Mouse (Mus musculus) ovary, postnatal 14 days (tissue): ENCODE measurements around the gene Grap.
A peak's percentile ranks its signal among the peaks of the same experiment; 100 is the strongest.

Source experiments
- DNase-seq: peaks from one replicate; pipeline ENCODE4 v3.0.0; 2022; ENCODE audit warnings: low spot score

The Grap gene

DNA sequence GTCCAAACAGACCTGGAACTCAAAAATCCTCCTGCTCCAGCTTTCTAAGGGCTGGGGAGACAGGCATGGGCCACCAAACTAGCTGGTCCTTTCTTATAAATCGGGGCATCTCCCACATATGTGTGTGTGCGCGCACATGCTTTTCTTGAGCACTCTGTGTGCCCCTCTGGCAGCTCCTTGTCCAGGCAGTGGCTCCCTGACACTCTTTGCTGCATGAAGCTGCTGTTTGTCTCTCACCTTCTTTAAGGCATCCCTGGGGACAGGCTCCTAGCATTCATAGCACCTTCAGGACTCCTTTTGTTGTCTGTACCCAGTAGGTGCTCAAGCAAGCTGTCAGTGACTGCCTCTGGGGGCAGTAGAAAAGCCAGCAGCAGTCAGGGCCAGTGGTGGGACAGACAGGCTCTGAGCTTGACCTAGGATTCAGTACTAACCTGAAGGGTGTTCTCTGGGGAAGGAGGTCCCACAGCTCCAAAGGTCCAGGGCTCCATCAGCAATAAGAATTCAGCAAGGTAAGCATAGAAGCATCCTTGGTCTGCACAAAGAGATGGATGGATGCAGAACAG is 5.4 kb downstream of the Grap start:
- DNase-seq, result no peak

DNA sequence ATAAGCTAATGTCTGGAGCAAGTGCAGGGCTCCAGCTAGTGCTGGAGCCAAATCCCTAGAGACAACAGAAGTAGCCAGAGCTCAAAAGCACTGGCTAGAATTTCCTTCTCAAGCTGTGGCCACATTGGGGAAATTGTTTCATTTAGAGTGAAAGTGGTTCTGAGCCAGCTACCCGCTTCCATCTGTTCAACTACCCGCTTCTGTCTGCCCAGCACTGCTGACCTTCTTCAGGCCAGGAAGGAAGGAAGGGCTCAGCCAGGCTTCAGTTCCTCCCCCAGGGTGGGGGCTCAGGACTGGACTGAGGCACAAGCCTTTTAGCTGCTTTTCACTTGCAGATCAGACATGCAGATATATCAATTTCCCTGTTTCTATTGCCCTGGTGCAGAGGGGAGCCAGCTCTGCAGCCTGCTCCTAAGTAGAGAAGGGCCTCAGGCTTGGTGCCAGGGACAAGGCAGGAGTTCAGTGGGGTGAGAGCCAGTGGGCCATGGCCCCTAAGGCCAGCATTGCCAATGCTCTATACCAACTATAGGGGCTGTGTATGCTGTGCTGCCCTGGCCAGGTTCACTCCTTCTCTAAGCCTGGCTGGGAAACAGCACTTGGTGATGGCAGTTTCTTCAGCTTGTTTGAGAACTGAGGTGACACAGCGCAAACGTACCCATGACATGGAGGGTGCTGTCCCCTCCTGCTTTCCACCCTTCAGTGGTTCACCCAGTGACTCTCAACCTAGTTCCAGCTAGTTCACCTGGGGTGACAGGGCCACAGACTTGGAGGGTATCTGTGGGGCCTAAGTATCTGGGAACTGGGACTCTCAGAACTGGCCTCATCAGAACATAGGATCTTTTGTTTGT is 6.2 kb downstream of the Grap start:
- no peak for DNase-seq

DNA sequence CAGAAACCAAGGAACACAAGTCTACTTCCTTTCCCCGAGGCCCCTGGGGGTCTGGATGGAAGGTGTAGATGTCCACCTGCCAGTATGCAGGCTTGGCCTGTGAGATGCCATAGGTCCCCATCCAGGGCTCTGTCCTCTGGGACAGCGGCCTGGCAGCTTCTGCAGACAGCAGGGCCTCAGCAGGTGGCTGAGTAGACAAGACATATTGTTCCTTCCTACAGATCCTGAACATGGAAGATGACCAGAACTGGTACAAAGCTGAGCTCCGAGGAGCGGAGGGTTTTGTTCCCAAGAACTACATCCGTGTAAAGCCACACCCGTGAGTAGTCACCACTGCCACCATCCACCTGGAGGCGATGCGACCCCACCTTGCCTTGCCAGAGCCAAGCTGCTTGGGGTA is 6.9 kb downstream of the Grap start:
- no peak for DNase-seq

DNA sequence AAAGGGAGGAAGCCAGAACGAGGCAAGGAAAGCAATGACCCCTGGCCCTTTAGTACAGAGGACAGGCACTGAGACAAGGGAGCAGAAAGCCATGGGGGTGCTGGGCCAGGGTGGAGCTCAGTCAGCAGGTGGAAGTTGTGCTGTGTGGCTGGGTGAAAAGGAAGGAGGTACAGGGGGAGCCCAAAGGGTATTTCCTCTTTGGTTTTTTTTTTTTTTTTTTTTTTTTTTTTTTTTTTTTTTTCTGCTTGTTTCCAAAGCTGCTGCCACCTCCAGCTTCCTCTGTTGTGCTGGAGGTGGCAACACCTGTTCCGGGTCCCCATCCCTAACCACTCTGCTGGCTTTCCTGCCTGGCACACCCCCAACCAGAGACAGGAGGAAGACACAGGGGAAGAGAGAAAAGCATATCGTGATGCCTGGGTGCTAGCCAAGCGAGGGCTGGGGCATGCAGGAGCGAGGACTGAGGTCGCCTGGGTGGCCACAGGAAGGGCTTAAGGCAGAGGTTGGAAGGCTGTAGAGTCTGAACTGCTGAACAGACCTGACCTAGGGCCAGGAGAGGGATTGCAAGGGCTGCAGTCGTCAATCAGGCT is 7.8 kb downstream of the Grap start:
- no peak for DNase-seq

GRCm38 (mm10) chr11:61662189-61662588 is 9.1 kb downstream of the Grap start:
- no peak for DNase-seq

GRCm38 (mm10) chr11:61665401-61665800 is 12.3 kb downstream of the Grap start:
- no peak for DNase-seq

GRCm38 (mm10) chr11:61665991-61666799 is 13.1 kb downstream of the Grap start:
- DNase-seq, result peak; percentile 41

DNA sequence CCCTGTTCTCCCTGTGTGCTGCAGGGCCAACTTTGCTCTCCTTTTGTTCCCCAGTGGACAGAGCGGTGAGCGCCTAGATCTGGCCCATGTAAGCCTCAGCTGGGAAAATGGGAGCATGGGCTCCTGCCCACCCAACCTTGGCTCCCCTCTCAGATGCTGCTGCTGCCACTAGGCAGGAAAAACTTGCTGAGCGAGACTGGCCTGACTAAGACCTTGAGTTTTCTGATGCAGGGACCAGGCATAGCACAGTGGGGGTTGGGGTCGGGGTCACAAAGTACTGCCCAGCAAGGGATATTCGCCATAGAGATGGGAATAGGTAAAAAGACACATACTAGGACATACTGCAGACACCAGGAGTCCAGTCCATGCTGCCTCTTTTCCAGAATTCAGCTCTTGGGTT is 14.2 kb downstream of the Grap start:
- DNase-seq, result no peak

DNA sequence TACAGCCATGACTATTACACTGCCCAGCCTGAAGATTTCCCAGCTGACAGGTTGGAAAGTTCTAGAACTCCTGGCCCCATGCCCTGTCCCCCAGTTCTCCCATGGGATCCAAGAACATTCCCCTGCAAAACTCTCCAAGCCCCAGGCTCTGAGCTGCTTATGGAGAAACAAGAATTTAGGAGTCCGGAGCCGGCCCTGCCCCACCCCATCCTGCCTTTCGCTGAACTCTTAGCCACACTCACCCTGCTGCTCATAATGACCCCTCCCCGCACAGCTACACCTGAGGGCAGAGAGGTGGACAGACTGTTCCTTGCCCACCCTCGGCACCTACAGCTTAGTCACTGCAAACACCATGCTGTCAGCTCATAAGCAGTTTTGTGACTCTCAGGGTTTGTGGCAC is 14.7 kb downstream of the Grap start:
- DNase-seq, result no peak

DNA sequence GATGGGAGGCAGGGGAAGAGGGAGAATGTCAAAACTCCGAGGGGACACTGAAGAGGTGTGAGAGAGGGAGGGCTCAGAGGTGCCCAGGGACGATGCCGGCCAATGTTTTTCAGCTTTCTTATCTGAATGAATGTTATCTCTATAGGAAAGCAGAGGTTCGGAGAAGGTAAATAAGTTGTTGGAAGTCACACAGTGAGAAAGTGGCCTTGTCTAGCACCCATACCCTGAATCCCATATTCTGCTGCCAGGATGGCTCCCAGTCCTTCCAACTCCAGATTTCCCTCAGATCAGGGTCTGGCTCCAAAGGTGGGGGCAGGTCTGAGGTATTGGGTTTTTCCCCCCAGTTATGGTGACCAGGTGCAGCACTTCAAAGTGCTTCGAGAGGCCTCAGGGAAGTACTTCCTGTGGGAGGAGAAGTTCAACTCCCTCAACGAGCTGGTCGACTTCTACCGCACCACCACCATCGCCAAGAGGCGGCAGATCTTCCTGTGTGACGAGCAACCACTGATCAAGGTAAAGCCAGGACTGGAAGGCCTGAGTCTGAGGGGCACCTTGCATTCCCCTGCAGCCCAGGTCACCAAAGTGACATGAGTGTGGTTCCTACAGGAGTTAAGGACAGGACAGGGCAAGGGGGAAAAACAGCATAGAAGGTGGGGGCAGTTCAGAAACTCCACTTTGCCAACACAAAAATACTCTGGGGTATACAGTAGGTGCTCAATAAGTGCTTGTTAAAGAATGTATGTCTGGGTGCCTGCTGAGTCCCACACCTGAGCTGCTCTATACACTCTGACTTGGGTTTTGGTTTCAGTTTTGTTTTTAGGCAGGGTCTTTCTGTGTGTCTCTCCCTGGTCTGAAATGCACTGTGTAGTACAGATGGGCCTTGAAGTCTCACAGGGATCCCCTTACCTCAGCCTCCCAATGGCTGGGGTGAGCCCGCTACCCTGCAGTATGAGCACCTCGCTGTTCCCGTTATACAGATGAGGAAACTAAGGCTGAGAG is 16.7 kb downstream of the Grap start:
- DNase-seq, result no peak

DNA sequence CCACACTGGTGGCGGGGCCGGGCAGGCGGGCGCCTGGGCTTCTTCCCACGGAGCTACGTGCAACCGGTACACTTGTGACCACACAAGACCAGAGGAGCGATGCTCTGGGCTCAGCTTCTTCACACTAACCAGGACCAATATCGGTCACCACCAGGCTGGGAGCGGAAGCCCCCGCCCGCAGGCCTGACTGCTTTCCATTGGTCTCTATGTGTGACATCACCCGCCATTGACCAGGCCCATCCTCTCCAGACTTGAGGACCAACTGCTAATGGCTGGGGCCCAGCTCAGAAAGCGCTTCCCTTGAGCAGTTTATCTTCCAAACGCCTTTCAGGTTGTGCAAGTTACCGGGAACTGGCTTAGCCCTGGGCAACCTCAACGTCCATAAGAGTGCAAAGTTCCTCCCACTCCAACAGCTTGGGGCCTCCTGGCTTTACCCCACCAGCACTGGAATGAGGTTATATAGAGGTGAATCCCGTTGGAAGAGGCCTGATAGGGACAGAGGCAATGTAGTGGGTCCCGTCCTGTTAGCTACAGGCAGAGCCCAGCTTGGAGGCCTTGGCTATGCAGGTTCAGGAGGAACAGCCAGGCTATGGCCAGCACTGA is 18.8 kb downstream of the Grap start:
- no peak for DNase-seq

DNA sequence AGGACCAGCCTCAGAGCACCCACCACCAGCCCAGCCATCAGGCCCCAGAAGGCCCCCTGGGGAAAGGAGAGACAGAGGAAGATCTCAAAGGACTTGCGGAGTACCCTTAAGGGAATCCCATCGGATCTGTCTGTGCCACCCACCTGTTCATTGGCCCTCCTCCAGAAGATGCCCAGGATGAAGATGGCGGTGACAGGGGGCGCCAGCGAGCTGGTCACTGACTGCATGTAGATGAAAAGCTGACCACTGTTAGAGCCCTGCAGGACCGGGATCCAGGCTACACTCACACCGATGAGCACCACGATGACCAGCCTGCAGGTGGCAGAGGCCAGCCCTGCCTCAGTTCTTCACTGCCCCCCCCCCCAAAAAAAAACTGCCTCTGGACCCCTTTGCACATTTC is 20.6 kb downstream of the Grap start:
- DNase-seq, result no peak

GRCm38 (mm10) chr11:61674151-61674838 is 21.2 kb downstream of the Grap start:
- no peak for DNase-seq

GRCm38 (mm10) chr11:61674839-61675159 is 21.7 kb downstream of the Grap start:
- no peak for DNase-seq

GRCm38 (mm10) chr11:61675332-61675731 is 22.3 kb downstream of the Grap start:
- DNase-seq, result no peak

DNA sequence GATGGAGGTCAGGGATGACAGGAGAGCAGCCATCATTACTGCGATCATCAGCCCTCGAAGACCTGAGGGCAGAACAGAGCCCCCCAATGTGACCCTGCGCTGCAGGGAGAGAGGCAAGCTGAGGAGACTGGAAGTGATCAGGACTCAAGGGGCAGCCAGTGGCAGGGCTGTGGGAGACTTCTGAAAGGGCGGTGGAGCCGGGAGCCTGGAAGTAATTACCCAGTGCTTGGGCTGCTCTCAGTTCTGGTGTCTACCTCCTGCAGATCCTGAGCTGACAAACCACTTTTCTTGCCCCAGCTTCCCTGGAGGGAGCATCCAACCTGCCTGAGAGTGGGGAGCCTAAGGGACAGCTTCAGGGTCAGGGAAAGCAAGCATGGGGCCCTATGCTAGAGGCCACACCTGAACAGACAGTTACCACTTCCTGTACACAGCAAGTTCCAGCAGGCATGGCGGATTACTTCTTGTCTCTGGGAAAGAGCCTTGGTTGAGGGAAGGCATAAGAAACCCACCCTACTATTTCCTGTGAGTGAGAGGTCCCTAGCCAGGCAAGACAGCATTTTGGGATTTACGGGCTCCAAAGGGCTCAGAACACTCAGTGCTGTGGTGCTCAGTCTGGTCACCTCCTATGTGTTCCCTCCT is 23.3 kb downstream of the Grap start:
- DNase-seq, result no peak

- no peak for DNase-seq
These were observed 24.6 kb downstream of the Grap start for GRCm38 (mm10) chr11:61677709-61678108.

DNA sequence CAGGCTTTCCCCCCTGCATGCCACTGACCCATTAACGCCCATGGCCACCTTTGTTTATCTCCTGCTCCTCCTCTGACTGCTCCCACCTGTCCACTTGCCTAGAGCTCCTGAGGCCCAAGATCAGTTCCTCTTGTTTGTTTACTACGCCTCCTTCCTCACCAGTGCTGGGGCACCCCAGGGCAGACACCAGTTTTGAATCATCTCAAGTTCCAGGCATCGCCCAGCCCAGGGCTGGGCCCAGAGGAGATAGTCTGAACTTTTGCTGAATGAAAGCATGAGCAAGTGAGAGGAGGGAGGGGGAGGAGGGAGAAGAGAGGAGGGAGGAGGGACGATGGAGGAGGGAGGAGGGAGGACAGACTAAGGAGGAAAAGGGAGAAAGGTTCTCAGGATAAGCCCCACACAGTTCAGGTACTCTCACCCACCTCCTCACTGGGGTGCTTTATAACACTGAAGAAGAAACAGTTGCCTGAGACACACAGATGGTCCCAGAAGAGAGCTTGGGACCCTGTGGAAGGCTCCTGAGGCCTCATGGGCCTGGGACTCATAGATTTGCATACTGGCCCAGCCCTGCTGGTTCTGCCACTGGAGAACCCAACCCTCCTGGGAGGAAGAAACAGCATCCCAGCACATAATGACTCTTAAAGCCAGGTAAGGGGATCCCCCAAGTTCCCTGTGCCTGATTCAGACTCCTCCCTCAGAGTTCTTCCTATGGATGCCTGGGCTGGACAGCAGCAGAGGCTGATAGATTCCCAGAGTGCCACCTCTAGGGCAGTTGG is 26.2 kb downstream of the Grap start:
- no peak for DNase-seq
